Mouse (Mus musculus): ENCODE data around the gene Olfr1079. TPM values are rescaled to one million over a fixed set of nuclear protein-coding genes. Genes with fewer than 3 reads are reported as not detected.
"Not testable (repeated sequence)": the region's sequence is repeated elsewhere in the genome, so short reads cannot be mapped to it uniquely, and the experiment has no call there.

Olfr1079 gene
- total RNA-seq (2017) = not detected in 2 replicates

GRCm38 (mm10) chr2:86542380-86542779, at the start of gene Olfr1079:
Olfr1079 (minus strand) TSS chr2:86542480.
- no peak for ATAC-seq (ENCODE audit: extremely low read depth, insufficient number of reproducible peaks, low FRiP score, poor library complexity, severe bottlenecking)

- ATAC-seq (ENCODE audit: extremely low read depth, insufficient number of reproducible peaks, low FRiP score, poor library complexity, severe bottlenecking) = not testable (repeated sequence)
Observed at GRCm38 (mm10) chr2:86558135-86558534, 15.9 kb upstream of the Olfr1079 start, which contains the start of gene Olfr1080. Olfr1080 (minus strand) TSS chr2:86558235.

GRCm38 (mm10) chr2:86530991-86531390, 11.3 kb downstream of the Olfr1079 start:
- no peak for ATAC-seq (ENCODE audit: extremely low read depth, insufficient number of reproducible peaks, low FRiP score, poor library complexity, severe bottlenecking)

- no peak for ATAC-seq (ENCODE audit: extremely low read depth, insufficient number of reproducible peaks, low FRiP score, poor library complexity, severe bottlenecking)
Observed at GRCm38 (mm10) chr2:86508161-86508560, 34.1 kb downstream of the Olfr1079 start, which contains the start of gene Olfr1076. Olfr1076 (plus strand) TSS chr2:86508461.

GRCm38 (mm10) chr2:86487286-86487685, 55.0 kb downstream of the Olfr1079 start, which contains the start of gene Olfr228:
Olfr228 (minus strand) TSS chr2:86487386.
- no peak for ATAC-seq (ENCODE audit: extremely low read depth, insufficient number of reproducible peaks, low FRiP score, poor library complexity, severe bottlenecking)

Other genes with a start within 250 kb of the Olfr1079 start
- not detected in 2 replicates for gene Olfr1053, start 227.2 kb downstream of the Olfr1079 start, total RNA-seq (2017)
- gene Olfr1054, start 207.0 kb downstream of the Olfr1079 start, total RNA-seq (2017) = not detected in 2 replicates
- gene Olfr1055, start 192.2 kb downstream of the Olfr1079 start, total RNA-seq (2017) = not detected in 2 replicates
- not detected in 2 replicates for gene Olfr1056, start 180.0 kb downstream of the Olfr1079 start, total RNA-seq (2017)
- gene Olfr1057, start 164.1 kb downstream of the Olfr1079 start, total RNA-seq (2017) = not detected in 2 replicates
- gene Olfr1058, start 153.9 kb downstream of the Olfr1079 start, total RNA-seq (2017) = not detected in 2 replicates
- gene Olfr1061, start 128.4 kb downstream of the Olfr1079 start, total RNA-seq (2017) = not detected in 2 replicates
- not detected in 2 replicates for gene Olfr1062, start 115.7 kb downstream of the Olfr1079 start, total RNA-seq (2017)
- not detected in 2 replicates for gene Olfr1065, start 91.9 kb downstream of the Olfr1079 start, total RNA-seq (2017)
- not detected in 2 replicates for gene Olfr1066, start 86.2 kb downstream of the Olfr1079 start, total RNA-seq (2017)
- gene Olfr228, start 55.1 kb downstream of the Olfr1079 start, total RNA-seq (2017) = not detected in 2 replicates
- not detected in 2 replicates for gene Olfr1076, start 34.0 kb downstream of the Olfr1079 start, total RNA-seq (2017)
- gene Olfr1080, start 15.8 kb upstream of the Olfr1079 start, total RNA-seq (2017) = not detected in 2 replicates
- not detected in 2 replicates for gene Olfr1082, start 56.5 kb upstream of the Olfr1079 start, total RNA-seq (2017)
- not detected in 2 replicates for gene Olfr1084, start 97.2 kb upstream of the Olfr1079 start, total RNA-seq (2017)
- 0.12 TPM in 1 of 2 replicates, not detected in the other for gene Olfr1085, start 119.5 kb upstream of the Olfr1079 start, total RNA-seq (2017)
- gene Olfr1086, start 137.6 kb upstream of the Olfr1079 start, total RNA-seq (2017) = not detected in 2 replicates
- not detected in 2 replicates for gene Olfr1087, start 155.9 kb upstream of the Olfr1079 start, total RNA-seq (2017)
- gene Olfr1089, start 191.2 kb upstream of the Olfr1079 start, total RNA-seq (2017) = not detected in 2 replicates
- gene Olfr1090, start 216.5 kb upstream of the Olfr1079 start, total RNA-seq (2017) = not detected in 2 replicates
- gene Olfr1093, start 240.0 kb upstream of the Olfr1079 start, total RNA-seq (2017) = not detected in 2 replicates

Measured in neutrophil, adult 5-6 weeks (primary cell).